Mouse (Mus musculus) brain, embryonic 14.5 days (tissue): ENCODE measurements at regions not wholly inside any gene's neighbourhood (a gene's known extent, or its start where the extent isn't known, plus 50 kb on each side); places are given as distances from the start of the nearest gene placed in this dataset.

Experiments
- CTCF ChIP-seq: fragments of 200-500 bp; IDR thresholded peaks from 2 replicates; pipeline ENCODE4 v1.5.1; 2012; ENCODE audit warnings: inconsistent platforms, mild to moderate bottlenecking, moderate library complexity, borderline replicate concordance; ENCODE audit not compliant: insufficient read depth, insufficient read length; ENCODE audit errors: extremely low read depth
- POLR2A ChIP-seq: fragments of 200-500 bp; IDR thresholded peaks from 2 replicates; pipeline ENCODE4 v1.6.1; 2012; ENCODE audit warnings: mild to moderate bottlenecking, inconsistent platforms, borderline replicate concordance; ENCODE audit not compliant: poor library complexity, insufficient read depth, insufficient read length, severe bottlenecking; ENCODE audit errors: extremely low read depth

- TF ChIP-seq POLR2A (no peak), CTCF (no peak)
Measured at GRCm38 (mm10) chr10:122613281-122613680, 65.3 kb upstream of the Ppm1h start.
